ENCODE assay signal across 9 mouse cellular contexts in genomic region chr3:37569661-37570566, GRCm38 (mm10).
DNase-seq lines count a peak whose midpoint lies in the region; ATAC-seq lines count a peak whose summit lies in the region.
"Had no signal": no experiment of that assay in that cellular context is flagged by ENCODE, and none has a peak within 500 bp of the region (broad histone marks: within the 10 kb centered on the region; RNA-seq: fewer than 3 reads in every experiment).

No protein-coding gene starts in this region.

- DNase-seq in lung, postnatal 36 days: peak; percentile 6
- DNase-seq in lung, postnatal 4 days: no peak
- DNase-seq in heart, postnatal 25 days (ENCODE audit: low spot score): no peak
- no peak for DNase-seq in kidney, postnatal 36 days
- DNase-seq: adrenal gland, postnatal 14 days had no signal

- peak overlapping the region; percentile 74 for H3K27ac ChIP-seq in embryonic facial prominence, embryonic 12.5 days
- no peak overlapping the region for H3K27ac ChIP-seq in hindbrain, embryonic 16.5 days (ENCODE audit: low read depth, low read length)
- H3K27ac ChIP-seq in neural tube, embryonic 14.5 days (ENCODE audit: low read depth, low read length): no peak overlapping the region
- no peak overlapping the region for H3K27ac ChIP-seq in heart, embryonic 12.5 days (ENCODE audit: poor library complexity, severe bottlenecking)

- H3K4me1 ChIP-seq in embryonic facial prominence, embryonic 12.5 days: peaks cover 19% of the 10 kb centered on the region
- H3K4me1 ChIP-seq in hindbrain, embryonic 16.5 days (ENCODE audit: control insufficient read depth, insufficient read depth, low read depth, low read length): peaks cover 9% of the 10 kb centered on the region
- peaks cover 6% of the 10 kb centered on the region for H3K4me1 ChIP-seq in neural tube, embryonic 14.5 days (ENCODE audit: control insufficient read depth, insufficient read depth, low read length)
- H3K4me1 ChIP-seq in heart, embryonic 12.5 days (replicated peaks): peaks cover 5% of the 10 kb centered on the region; the same call in 1 of the 2 replicates

- no peaks in the 10 kb centered on the region for H3K27me3 ChIP-seq in embryonic facial prominence, embryonic 12.5 days
- H3K27me3 ChIP-seq in hindbrain, embryonic 16.5 days (replicated peaks; ENCODE audit: control insufficient read depth, insufficient read depth, low read length): no peaks in the 10 kb centered on the region
- no peaks in the 10 kb centered on the region for H3K27me3 ChIP-seq in neural tube, embryonic 14.5 days (ENCODE audit: control insufficient read depth, insufficient read depth, low read length)
- H3K27me3 ChIP-seq in heart, embryonic 12.5 days (replicated peaks): no peaks in the 10 kb centered on the region

- H3K9me3 ChIP-seq in embryonic facial prominence, embryonic 12.5 days: no peaks in the 10 kb centered on the region
- no peaks in the 10 kb centered on the region for H3K9me3 ChIP-seq in hindbrain, embryonic 16.5 days (ENCODE audit: control insufficient read depth, low read length)
- H3K9me3 ChIP-seq in neural tube, embryonic 14.5 days (ENCODE audit: control insufficient read depth, low read length): no peaks in the 10 kb centered on the region
- H3K9me3 ChIP-seq in heart, embryonic 12.5 days (replicated peaks): no peaks in the 10 kb centered on the region

- H3K9ac ChIP-seq in embryonic facial prominence, embryonic 12.5 days: no peak overlapping the region; the same call in 1 of the 2 replicates
- no peak overlapping the region for H3K9ac ChIP-seq in hindbrain, embryonic 16.5 days (ENCODE audit: low read depth, low read length)
- H3K9ac ChIP-seq in neural tube, embryonic 14.5 days (replicated peaks; ENCODE audit: low read depth, low read length): no peak overlapping the region
- no peak overlapping the region for H3K9ac ChIP-seq in heart, embryonic 12.5 days

- 20% methylated on average over 22 of the region's 22 CpGs for WGBS in embryonic facial prominence, embryonic 12.5 days
- 17% methylated on average over 22 of the region's 22 CpGs for WGBS in hindbrain, embryonic 16.5 days
- 14% methylated on average over 22 of the region's 22 CpGs for WGBS in neural tube, embryonic 14.5 days
- 68% methylated on average over 22 of the region's 22 CpGs for WGBS in heart, embryonic 12.5 days

- H3K4me2 ChIP-seq in embryonic facial prominence, embryonic 12.5 days (replicated peaks): peak overlapping the region; percentile 32
- H3K4me2 ChIP-seq in hindbrain, embryonic 16.5 days (ENCODE audit: low read length): peak overlapping the region; percentile 34
- peak overlapping the region; percentile 34; the same call in 1 of the 2 replicates for H3K4me2 ChIP-seq in neural tube, embryonic 14.5 days (ENCODE audit: low read depth, low read length)
- H3K4me2 ChIP-seq in heart, embryonic 12.5 days: no peak overlapping the region

- no peak overlapping the region for H3K4me3 ChIP-seq in embryonic facial prominence, embryonic 12.5 days
- no peak overlapping the region for H3K4me3 ChIP-seq in hindbrain, embryonic 16.5 days (ENCODE audit: low read length)
- no peak overlapping the region for H3K4me3 ChIP-seq in neural tube, embryonic 14.5 days (ENCODE audit: low read depth, low read length)
- no peak overlapping the region for H3K4me3 ChIP-seq in heart, embryonic 12.5 days

- peak; percentile 79; the same call in 1 of the 2 replicates for ATAC-seq in embryonic facial prominence, embryonic 12.5 days (ENCODE audit: insufficient number of reproducible peaks, insufficient read depth, low FRiP score, low TSS enrichment)
- peak; percentile 76 for ATAC-seq in hindbrain, embryonic 16.5 days
- ATAC-seq in neural tube, embryonic 14.5 days (ENCODE audit: low read depth): peak; percentile 75; the same call in 1 of the 2 replicates
- ATAC-seq in heart, embryonic 12.5 days (ENCODE audit: insufficient number of reproducible peaks, low FRiP score): no peak

- intact Hi-C loops in heart, postnatal 25 days (cut with DNase I): no loop called here

- H3K36me3 ChIP-seq in embryonic facial prominence, embryonic 12.5 days: no peaks in the 10 kb centered on the region; the same call in 1 of the 2 replicates
- H3K36me3 ChIP-seq in hindbrain, embryonic 16.5 days (ENCODE audit: control insufficient read depth, insufficient read depth, low read length): no peaks in the 10 kb centered on the region
- H3K36me3 ChIP-seq in neural tube, embryonic 14.5 days (ENCODE audit: control insufficient read depth, insufficient read depth, low read length): no peaks in the 10 kb centered on the region
- no peaks in the 10 kb centered on the region for H3K36me3 ChIP-seq in heart, embryonic 12.5 days
